Mouse (Mus musculus) right cerebral cortex, adult 2 months (tissue): ENCODE data around the gene Ccin.

Experiments used
- DNase-seq, 2 experiments: peaks; one replicate each; pipeline ENCODE4 v3.0.0; 2021 to 2022; ENCODE audit warnings: low spot score in 2 of 2

Ccin gene

GRCm38 (mm10) chr4:43983181-43983580 is at the start of gene Ccin:
Ccin (plus strand) TSS chr4:43983483.
- no peak for DNase-seq

GRCm38 (mm10) chr4:43936186-43936585 is 47.1 kb upstream of the Ccin start:
- DNase-seq, result no peak

- no peak for DNase-seq
Measured at GRCm38 (mm10) chr4:43936749-43937674, 46.3 kb upstream of the Ccin start.

- DNase-seq, result no peak
Measured at GRCm38 (mm10) chr4:43941315-43941714, 42.0 kb upstream of the Ccin start.

DNA sequence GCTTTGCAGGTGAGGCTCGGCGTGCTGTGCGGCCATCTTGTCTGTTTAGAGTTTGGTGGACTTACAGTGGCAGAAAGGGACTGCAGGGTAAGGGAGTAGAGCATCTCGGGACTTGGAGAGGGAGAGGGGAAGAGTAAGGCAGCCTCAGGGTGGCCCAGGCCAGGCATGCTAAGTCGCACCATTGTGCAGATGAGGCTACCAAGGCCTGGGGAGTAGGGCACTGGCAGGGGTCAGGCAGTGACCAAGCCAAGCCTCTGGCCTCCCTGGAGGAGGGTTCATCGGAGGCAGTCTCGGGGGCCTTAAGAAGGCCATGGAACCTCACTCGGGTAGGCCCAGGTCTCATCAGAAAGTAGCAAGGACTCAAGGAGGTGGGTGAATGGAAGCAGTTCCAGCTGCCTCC is 40.9 kb upstream of the Ccin start:
- DNase-seq, result no peak

- no peak for DNase-seq
Measured at GRCm38 (mm10) chr4:43947571-43947970, 35.7 kb upstream of the Ccin start.

DNA sequence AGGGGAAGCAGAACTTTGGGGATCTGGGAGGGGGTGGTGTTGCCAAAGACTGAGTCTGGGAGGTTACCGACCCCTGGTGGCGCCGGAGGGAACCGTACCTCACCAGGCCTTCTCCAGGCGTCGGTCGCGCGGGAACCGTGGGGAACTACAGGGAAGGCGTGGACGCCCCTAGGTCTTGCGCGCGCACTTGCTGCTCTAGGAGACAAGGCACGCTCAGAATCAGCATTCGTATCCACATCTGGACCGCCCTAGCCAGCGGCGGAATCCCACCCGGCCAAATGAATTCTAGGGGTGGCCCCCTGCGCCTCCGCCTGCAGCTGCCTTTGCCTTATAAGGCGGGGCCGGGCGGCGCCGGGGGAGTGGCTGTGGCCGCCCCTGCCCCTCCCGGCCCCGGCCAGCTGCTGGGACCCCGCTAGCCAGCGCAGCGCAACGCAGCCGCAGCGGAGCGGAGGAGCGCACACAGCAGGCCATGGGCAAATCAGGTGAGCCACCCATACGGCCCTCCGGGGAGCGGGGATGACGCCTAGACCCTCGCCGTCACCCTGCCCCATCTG is 25.9 kb upstream of the Ccin start, which contains the start of gene Glipr2:
Gene Glipr2, plus strand, starts transcription at position 110 of the 554 bp plus-strand sequence.
- peak; percentile 37 to 58 for DNase-seq

DNA sequence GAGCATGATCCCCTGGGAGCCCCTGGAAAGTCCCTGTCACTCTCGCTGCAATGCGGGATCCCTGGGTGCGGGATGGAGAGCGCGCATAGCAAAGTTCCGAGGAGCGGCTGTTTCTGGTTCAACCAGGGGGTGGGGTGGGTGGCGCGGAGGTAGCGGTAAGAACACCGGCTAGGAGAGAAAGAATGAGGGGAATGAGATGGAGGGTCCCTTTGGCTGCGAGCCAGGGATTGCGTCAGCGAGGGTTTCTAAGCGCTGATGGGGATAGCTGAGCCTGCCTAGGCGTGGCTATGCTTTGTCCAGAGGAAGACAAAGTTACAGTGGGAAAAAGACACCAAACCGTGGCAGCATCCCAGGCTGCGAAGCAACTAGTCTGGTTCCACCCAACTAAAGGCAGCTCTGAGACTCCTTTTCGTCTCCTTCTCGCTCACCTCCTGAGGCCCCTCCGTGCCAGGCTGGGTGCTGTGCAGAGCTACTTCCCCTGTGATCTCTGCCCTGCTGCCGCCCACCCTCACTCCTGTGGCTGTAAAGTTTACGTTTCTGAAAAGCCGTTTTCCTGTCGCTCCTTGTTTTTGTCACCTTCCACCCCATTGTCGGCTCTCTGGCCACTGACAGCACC is 25.3 kb upstream of the Ccin start:
- no peak for DNase-seq

DNA sequence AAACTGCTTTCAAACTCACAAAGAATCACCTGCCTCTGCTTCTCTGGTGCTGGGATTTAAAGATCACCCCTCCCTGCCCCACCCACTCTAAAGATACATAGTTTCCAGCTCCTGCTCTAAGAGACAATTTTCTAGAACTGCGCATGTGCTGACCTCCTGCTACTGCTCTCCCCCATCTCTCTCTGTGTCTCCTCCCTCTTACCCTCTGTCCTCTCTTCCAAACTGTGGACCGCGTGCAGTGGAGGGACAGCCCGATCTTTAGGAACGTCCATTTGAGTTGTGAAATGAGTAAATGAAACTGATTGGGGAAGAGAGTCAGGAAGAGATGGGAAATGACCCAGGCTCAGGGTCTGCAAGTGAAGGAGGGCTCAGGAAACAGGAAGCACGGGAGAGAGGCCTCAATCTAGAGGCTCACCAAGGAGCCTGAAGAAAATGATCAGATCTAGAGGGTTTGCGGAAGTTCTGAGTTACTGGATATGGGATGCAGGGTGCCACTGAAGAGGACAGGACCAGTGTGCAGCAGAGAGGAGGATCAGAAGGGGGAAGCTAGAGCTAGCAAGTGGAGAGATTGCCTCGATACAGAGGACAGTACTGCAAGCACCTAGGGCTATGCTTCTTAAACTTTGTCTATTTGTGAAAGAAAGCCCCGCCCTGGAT is 23.6 kb upstream of the Ccin start:
- DNase-seq, result no peak

DNA sequence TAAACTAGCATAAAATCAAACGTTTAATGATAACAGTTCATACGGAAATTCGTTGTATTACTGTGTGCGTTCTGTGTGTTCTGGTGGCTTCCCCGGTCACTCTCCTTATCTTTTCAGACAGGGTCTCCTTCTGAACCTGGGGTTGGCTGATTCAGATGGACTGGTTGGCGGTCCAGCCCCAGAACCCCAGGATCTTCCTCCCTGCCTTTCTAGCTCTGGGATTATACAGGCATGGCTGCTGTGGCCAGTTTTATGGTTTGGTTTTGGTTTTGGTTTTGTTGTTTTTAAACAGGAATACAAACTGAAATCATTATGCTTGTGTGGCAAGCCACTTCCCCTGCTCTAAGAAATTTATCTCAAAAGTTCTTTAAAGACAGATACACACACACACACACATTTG is 23.1 kb upstream of the Ccin start:
- DNase-seq, result no peak

DNA sequence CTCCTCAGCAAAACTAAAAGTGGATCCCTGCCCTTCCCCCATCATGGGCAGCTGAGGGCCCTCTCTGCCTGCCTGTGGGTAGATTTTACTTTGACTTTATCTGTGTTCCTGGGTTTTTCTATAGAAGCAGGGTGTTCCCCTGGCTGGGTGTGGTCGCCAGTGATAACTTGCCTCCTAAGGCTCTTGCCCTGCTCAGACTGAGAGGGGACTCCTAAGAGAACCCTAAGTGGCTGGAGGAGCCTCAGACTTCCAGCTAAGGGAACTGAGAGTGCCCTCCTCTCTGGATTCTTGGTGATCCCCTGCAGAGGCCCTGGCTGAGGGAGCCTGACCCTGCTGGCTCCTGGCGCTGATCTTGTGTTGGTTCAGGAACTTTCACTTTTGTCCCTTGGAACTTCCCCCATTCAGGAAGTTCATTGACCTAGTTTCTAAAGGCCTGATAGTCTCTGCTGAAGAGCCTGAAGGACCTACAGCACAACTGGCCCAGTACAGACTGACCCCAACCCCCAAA is 18.9 kb upstream of the Ccin start:
- no peak for DNase-seq

DNA sequence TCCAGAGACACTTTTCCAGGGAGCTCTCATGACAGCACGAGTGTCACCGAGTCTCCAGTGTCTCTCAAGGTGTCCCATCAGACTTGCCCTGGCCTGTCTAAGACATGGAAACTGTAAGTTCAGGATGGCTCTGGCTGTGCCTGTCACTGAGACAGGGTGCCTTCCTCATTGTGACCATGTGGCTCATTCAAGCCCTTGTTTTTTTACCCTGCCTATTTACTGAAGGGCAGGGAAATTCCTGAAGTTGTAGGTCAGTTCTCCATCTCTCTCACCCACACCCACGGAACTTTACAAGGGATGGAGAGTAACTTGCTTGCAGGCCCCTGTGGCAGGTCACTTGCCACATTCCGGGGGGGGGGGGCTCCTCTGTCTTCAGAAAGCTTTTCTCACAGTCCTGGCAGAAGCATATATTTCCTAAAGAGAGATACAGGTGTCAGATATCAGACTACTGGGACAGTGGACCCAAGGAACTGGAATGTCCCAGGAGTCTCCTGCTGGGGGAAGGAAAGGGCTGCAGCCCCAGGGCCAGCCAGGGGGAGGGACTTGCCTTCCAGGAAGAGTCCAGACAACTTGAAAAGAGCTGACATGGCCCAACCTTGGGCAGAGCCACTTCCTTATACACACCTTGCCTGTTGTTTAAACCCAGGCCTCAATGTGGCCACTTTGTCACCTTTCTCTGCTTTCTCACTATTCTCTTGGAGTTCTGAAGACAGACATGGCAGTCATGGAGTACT is 18.2 kb upstream of the Ccin start:
- no peak for DNase-seq

GRCm38 (mm10) chr4:43965856-43966535 is 17.3 kb upstream of the Ccin start:
- no peak for DNase-seq

DNA sequence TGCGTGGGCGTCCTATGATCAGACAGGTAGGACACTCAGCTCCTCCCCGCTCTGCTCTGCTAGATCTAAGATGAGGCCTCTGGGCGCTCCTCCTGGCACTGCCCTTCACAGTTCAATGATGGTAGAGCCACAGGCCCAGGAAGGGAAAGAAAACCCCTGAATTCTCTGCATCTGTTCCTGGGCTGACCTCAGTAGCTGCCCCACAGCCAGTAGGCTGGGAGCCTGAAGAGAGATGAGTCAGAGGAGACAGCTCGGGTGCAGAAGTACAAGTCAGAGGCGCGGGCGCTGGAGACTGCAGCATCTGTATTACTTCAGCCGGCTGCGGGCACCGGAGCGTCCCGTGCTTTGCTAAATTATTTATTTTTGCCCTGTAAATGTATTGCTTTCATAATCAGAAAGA is 14.6 kb upstream of the Ccin start:
- DNase-seq, result peak; percentile 38 to 44

DNA sequence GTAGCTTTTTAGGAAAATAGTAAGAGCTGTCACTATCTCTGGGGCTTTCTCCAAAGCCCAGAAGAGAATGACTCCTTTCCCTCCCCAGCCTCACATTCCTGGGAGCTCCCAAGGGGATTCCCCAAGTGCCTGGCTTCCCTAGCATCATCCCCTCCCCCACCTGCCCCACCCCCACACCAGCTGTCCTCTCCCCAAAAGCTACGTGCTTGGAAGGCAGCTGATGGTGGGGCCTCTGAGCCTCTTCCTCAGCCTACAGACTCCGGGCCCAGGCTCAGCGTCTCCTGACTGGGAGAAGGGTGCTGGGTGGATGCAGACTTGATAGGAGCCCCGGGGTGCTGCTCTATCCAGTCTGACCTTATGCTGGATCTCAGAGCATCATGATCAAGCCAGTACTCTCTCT is 13.9 kb upstream of the Ccin start:
- no peak for DNase-seq

- no peak for DNase-seq
Measured at GRCm38 (mm10) chr4:43970393-43971330, 12.6 kb upstream of the Ccin start.

GRCm38 (mm10) chr4:43971541-43972136 is 11.6 kb upstream of the Ccin start:
- DNase-seq, result no peak

DNA sequence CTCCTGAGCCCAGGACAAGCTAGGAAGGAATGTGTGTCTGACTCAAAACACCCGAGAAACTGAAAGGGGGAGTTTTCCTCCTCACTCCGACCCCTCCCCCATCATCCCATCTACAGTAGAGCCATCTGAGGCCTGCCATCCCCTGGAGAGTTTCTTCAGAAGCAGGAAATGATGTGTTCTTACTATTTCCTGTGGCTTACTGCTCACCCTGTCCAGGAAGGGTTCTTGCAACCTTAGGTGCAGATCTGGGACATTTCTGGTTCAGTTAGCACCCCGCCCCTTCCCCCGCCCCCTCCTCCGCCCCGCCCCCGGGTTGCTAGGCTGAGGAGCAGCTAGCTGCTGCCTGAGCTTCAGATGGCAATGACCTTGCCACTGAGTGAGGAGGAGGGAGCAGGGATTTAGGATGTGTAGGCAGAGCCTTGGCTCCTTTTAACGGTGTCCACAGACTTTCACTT is 11.1 kb upstream of the Ccin start:
- DNase-seq, result no peak

- DNase-seq, result peak; percentile 41 to 53
Measured at GRCm38 (mm10) chr4:43973526-43973981, 9.7 kb upstream of the Ccin start.
